Mouse (Mus musculus): ENCODE results near the gene Wdr90.
A peak's percentile ranks its signal among the peaks of the same experiment; 100 is the strongest.

Wdr90 gene

DNA sequence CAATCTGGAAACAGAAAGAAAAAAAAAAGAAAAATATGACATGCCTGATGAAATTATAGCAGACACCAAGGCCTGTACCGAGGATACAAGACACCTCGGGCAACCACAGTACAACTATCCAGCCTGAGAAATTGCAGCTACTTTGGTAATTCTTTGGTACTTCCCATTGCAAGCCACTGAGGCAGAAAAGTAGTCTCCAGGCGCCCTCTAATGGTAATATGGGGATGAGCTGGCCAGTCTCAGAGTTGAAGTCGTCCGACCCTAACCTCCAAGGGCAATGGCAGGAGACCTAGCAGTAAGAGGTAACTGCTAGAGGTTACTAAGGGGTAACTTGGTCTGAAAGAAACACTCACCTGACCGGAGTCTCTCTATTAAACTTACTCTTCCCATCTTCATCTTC is 60.3 kb downstream of the Wdr90 start:
- peak; percentile 64 for DNase-seq

DNA sequence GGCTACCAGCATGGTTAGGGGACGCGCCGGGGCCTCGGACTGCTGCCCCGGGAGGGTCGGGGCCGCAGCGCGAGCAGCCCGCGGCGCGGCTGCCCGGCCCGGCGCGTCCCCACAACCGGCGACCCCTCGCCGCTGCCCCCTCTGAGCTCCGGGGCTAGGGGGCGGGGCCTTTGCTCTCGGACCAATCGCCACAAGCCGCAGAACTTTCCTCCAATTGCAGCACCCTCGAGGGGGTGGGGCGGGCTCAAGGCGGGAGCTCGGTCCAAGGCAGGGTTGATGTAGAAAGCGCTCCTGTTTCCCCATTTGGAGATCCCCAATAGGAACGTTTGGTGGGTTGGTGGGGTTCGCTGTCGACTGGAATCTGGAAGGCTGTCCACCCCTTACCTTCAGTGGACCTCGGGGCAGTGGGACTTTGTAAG is 64.3 kb downstream of the Wdr90 start, which contains the start of gene Metrn:
TSS of gene Metrn (minus strand) at position 186 of the 419 bp plus-strand sequence.
- DNase-seq: peak; percentile 83

DNA sequence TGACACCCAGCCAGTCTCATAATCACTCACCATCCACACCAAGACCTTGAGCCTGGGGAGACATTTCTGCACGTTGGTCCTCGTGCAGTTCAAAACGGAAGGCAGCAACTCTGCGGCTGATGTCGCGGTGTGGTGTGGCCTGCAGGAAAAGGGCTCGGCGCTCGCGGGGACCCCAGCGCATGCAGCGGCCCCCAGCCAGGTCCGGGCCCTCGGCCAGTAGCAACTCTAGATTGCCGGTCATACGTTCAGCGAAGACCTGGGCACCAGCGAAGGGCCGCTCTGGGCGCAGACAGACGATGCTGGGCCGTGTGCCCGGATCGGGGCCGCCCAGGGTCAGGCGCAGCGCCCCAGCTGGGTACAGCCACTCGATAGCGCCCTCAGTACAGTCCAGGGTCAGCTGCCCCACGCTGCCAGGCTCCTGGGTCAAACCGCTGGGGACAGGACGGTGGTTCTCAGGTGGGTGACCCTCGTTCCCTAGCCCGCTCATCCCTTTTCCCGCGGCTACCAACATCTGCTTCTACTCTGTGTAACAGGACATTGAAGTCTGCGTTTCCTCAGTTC is 65.0 kb downstream of the Wdr90 start:
- no peak for DNase-seq

DNA sequence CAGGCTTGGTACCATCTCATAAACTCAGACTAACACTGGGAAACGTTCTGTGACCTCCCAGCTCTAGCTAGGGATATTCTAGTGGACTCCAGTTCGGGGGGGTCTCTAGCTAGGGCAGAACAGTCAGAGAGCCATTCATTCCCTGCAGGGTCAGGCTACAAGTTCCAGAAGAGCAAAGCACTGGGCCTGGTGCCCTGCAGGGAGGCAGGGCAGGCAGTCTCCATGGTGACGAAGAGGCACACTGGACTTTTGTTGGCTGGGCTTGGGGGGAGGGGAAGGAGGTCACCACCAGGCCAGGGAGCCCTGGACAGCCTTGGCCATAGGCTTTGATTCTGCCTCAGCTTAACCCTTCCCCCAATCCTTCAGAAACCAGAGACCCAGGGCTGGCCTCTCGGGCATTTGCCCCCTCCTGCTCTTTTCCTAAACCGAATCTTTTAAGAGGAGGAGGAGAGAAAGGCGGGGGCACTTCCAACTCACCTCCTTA is 65.7 kb downstream of the Wdr90 start, which contains the start of gene AC134908.4:
TSS of gene AC134908.4 (minus strand) at position 51 of the 484 bp plus-strand sequence.
- DNase-seq: peak; percentile 91

DNA sequence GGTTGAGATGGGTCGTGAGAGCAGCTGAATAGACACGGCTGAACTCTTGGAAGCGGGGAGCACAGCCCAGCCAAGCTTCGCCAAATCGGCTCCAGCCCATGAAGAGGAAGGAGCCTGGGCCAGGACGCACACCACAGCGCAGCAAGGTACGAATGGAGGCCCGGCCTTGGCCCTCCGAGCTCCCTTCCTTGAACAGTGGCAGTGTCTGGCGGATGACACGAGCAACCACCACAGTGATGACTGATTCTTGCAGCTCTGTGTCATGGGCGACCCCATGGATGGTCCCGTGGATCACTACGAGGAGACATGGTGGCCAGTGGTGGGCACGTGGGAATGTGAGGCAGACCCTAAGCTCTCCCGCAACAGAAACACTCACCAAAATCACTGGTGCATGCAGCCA is 66.3 kb downstream of the Wdr90 start:
- no peak for DNase-seq
